Mouse (Mus musculus): ENCODE measurements around the gene Creb3l2.

The Creb3l2 gene

GRCm38 (mm10) chr6:37441251-37442011 is 515 bp downstream of the Creb3l2 start:
- DNase-seq = no peak

GRCm38 (mm10) chr6:37440491-37441250 is 1.3 kb downstream of the Creb3l2 start:
- no peak for DNase-seq

- DNase-seq = no peak
Measured at GRCm38 (mm10) chr6:37439676-37440490, 2.1 kb downstream of the Creb3l2 start.

GRCm38 (mm10) chr6:37438510-37438909 is 3.4 kb downstream of the Creb3l2 start:
- no peak for DNase-seq

- no peak for DNase-seq
Measured at GRCm38 (mm10) chr6:37437086-37437485, 4.9 kb downstream of the Creb3l2 start.

GRCm38 (mm10) chr6:37435391-37435790 is 6.6 kb downstream of the Creb3l2 start:
- DNase-seq = no peak

- DNase-seq = no peak
Measured at GRCm38 (mm10) chr6:37429849-37430470, 12.0 kb downstream of the Creb3l2 start.

- no peak for DNase-seq
Measured at GRCm38 (mm10) chr6:37428947-37429346, 13.0 kb downstream of the Creb3l2 start.

GRCm38 (mm10) chr6:37428044-37428443 is 13.9 kb downstream of the Creb3l2 start:
- DNase-seq = no peak

- no peak for DNase-seq
Measured at GRCm38 (mm10) chr6:37426615-37427014, 15.3 kb downstream of the Creb3l2 start.

- DNase-seq = no peak
Measured at GRCm38 (mm10) chr6:37425833-37426232, 16.1 kb downstream of the Creb3l2 start.

GRCm38 (mm10) chr6:37425075-37425474 is 16.9 kb downstream of the Creb3l2 start:
- no peak for DNase-seq

GRCm38 (mm10) chr6:37424374-37424773 is 17.6 kb downstream of the Creb3l2 start:
- DNase-seq = no peak

- DNase-seq = no peak
Measured at GRCm38 (mm10) chr6:37423386-37423785, 18.6 kb downstream of the Creb3l2 start.

- DNase-seq = no peak
Measured at GRCm38 (mm10) chr6:37421124-37421523, 20.8 kb downstream of the Creb3l2 start.

GRCm38 (mm10) chr6:37419445-37419941 is 22.5 kb downstream of the Creb3l2 start:
- peak; percentile 93 for DNase-seq

- DNase-seq = peak; percentile 58
Measured at GRCm38 (mm10) chr6:37418931-37419330, 23.0 kb downstream of the Creb3l2 start.

- no peak for DNase-seq
Measured at GRCm38 (mm10) chr6:37416743-37417142, 25.2 kb downstream of the Creb3l2 start.

- no peak for DNase-seq
Measured at GRCm38 (mm10) chr6:37415505-37415904, 26.4 kb downstream of the Creb3l2 start.

GRCm38 (mm10) chr6:37415034-37415433 is 26.9 kb downstream of the Creb3l2 start:
- no peak for DNase-seq

- no peak for DNase-seq
Measured at GRCm38 (mm10) chr6:37414576-37414975, 27.4 kb downstream of the Creb3l2 start.

- DNase-seq = no peak
Measured at GRCm38 (mm10) chr6:37411696-37412095, 30.2 kb downstream of the Creb3l2 start.

GRCm38 (mm10) chr6:37409829-37410228 is 32.1 kb downstream of the Creb3l2 start:
- DNase-seq = no peak

All from layer of hippocampus, adult 9-11 months (tissue).